Mouse (Mus musculus): ENCODE results near the gene Smad9. TPM values are rescaled to one million over a fixed set of nuclear protein-coding genes. Genes with fewer than 3 reads are reported as not detected.

Gene Smad9
- polyA plus RNA-seq, 1 experiment from 2014 or later: 0.17 TPM

Other genes starting within 250 kb of the Smad9 start
- gene Supt20, start 62.8 kb upstream of the Smad9 start, polyA plus RNA-seq (2014; fragmentation: Nextera tagmentation; extraction: Ambion mirVana): 74.2 and 87.7 TPM in 2 replicates
- gene Gm21958, start 41.2 kb upstream of the Smad9 start, polyA plus RNA-seq (2014; fragmentation: Nextera tagmentation; extraction: Ambion mirVana): 1.1 TPM in 1 of 2 replicates, not detected in the other
- gene Exosc8, start 20.2 kb upstream of the Smad9 start, polyA plus RNA-seq (2014; fragmentation: Nextera tagmentation; extraction: Ambion mirVana): 98.5 and 101 TPM in 2 replicates
- 55.8 and 60.2 TPM in 2 replicates for gene Alg5, start 20.0 kb upstream of the Smad9 start, polyA plus RNA-seq (2014; fragmentation: Nextera tagmentation; extraction: Ambion mirVana)
- 40.7 and 43.8 TPM in 2 replicates for gene Rfxap, start 52.2 kb downstream of the Smad9 start, polyA plus RNA-seq (2014; fragmentation: Nextera tagmentation; extraction: Ambion mirVana)
- gene Sertm1, start 160.3 kb downstream of the Smad9 start, polyA plus RNA-seq (2014; fragmentation: Nextera tagmentation; extraction: Ambion mirVana): 1.4 and 1.5 TPM in 2 replicates